Mouse (Mus musculus) gastrocnemius, adult 2 months (tissue): ENCODE measurements around the gene Ffar4. TPM values are rescaled to one million over a fixed set of nuclear protein-coding genes. Genes with fewer than 3 reads are reported as not detected.

ENCODE experiments used
- DNase-seq: peaks from one replicate; pipeline ENCODE4 v3.0.0; 2022
- H3K27ac ChIP-seq: fragments of 200-600 bp; 2 replicates; pipeline ENCODE4 v1.8.1; 2022; ENCODE audit warnings: mild to moderate bottlenecking
- H3K4me3 ChIP-seq: fragments of 200-600 bp; 2 replicates; pipeline ENCODE4 v1.8.1; 2022; ENCODE audit warnings: mild to moderate bottlenecking, moderate library complexity
- CTCF ChIP-seq: fragments of 200-600 bp; IDR thresholded peaks from 2 replicates; pipeline ENCODE4 v1.8.1; 2022; ENCODE audit warnings: antibody characterized with exemption, mild to moderate bottlenecking, moderate library complexity
- intact Hi-C: fragments of 180-260 bp; cut with DNase I; formaldehyde crosslinking; loops from one replicate; pipeline ENCODE4 v1.15.1; 2025
- long read RNA-seq, 2 experiments: library from polyadenylated mRNA; stranded (forward); transcript quantifications; one replicate each; pipeline ENCODE4 v2.0.0; 2021
- total RNA-seq, 2 experiments: library from RNA; stranded (reverse); gene quantifications; 2 replicates each; pipeline ENCODE4 v1.2.3; 2021

Ffar4 gene
- total RNA-seq, result not detected
- long read RNA-seq, experiment 1, result 0 reads
- long read RNA-seq, experiment 2, partial matches to known transcripts, result 0 of 1 reads
- long read RNA-seq, experiment 2, other reads (novel, unspliced or antisense), result 0 of 1 reads

- DNase-seq, result peak; percentile 38
- H3K27ac ChIP-seq, result no peak within 1 kb of the TSS
- H3K4me3 ChIP-seq, result peak within 1 kb of the TSS; percentile 53
- no peak for TF ChIP-seq CTCF
- intact Hi-C loops, result no loop called here
Observed at GRCm38 (mm10) chr19:38096858-38097758, at the start of gene Ffar4. TSS of gene Ffar4 (plus strand) at chr19:38097071.

DNA sequence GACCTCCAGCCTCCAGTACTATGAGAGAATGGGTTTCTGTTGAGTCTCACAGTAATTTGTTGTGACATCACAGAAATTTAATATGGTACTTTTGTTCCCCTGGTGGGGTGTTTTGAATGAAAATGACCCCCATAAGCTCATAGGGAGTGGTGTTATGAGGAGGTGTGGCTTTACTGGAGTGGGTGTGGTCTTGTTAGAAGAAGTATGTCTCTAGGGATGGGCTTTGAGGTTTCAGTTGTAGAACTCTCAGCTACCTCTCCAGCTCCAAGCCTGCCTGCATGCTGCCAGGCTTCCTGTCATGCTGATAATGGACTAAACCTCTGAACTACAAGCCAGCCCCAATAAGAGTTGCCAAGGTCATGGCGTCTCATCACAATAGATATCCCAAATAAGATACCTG lies 47.2 kb upstream of the Ffar4 start:
- intact Hi-C loops, result no loop called here
- DNase-seq, result no peak
- Histone ChIP-seq H3K4me3 (no peak overlapping the region), H3K27ac (no peak overlapping the region)
- no peak for TF ChIP-seq CTCF

- TF ChIP-seq CTCF, result peak; percentile 65
- DNase-seq, result no peak
- peak overlapping the region; percentile 83 for H3K4me3 ChIP-seq
- H3K27ac ChIP-seq, result peak overlapping the region; percentile 79
- intact Hi-C loops, result loop anchor here (1.0 kb wide), 1 partner anchor 98 kb away; no protein-coding TSS in a partner anchor
Observed at GRCm38 (mm10) chr19:38053227-38054041, 43.4 kb upstream of the Ffar4 start.

GRCm38 (mm10) chr19:38054149-38054719 lies 42.6 kb upstream of the Ffar4 start:
- peak; percentile 83 for DNase-seq
- intact Hi-C loops, result loop anchor here (1.0 kb wide), 1 partner anchor 99 kb away; no protein-coding TSS in a partner anchor
- Histone ChIP-seq H3K4me3 (peak overlapping the region; percentile 83), H3K27ac (peak overlapping the region; percentile 79)
- no peak for TF ChIP-seq CTCF

- intact Hi-C loops, result loop anchor here (1.0 kb wide), 1 partner anchor 99 kb away; no protein-coding TSS in a partner anchor
- DNase-seq, result peak; percentile 97
- Histone ChIP-seq H3K4me3 (peak within 1 kb of the TSS; percentile 83), H3K27ac (peak within 1 kb of the TSS; percentile 79)
- TF ChIP-seq CTCF, result no peak
Observed at GRCm38 (mm10) chr19:38054720-38055192, 42.1 kb upstream of the Ffar4 start, which contains the start of gene Cep55. TSS of gene Cep55 (plus strand) at chr19:38055011.

DNA sequence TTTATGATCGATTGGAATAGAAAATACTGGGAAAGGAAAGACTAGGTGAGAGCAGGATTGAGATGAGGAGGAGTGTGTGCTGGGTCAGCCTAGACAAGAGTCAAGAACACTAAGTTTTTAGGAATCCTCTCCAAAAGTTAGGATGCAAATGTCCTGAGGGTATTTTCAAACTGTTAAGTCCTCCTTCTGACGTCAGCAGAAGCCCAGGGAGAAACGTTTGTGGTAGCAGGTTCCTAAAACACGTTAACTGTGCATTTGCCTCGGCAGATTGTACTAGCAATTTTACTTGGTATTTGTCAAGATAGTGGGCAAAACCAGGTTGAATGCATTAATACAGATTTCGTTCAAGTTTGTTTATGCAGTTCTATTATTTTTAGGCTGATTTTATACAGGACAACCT lies 41.1 kb upstream of the Ffar4 start:
- no peak for TF ChIP-seq CTCF
- intact Hi-C loops, result no loop called here
- H3K4me3 ChIP-seq, result no peak overlapping the region
- no peak for DNase-seq
- H3K27ac ChIP-seq, result no peak overlapping the region

- Histone ChIP-seq H3K27ac (no peak overlapping the region), H3K4me3 (no peak overlapping the region)
- intact Hi-C loops, result no loop called here
- TF ChIP-seq CTCF, result no peak
- no peak for DNase-seq
Observed at GRCm38 (mm10) chr19:38056276-38056675, 40.6 kb upstream of the Ffar4 start.

DNA sequence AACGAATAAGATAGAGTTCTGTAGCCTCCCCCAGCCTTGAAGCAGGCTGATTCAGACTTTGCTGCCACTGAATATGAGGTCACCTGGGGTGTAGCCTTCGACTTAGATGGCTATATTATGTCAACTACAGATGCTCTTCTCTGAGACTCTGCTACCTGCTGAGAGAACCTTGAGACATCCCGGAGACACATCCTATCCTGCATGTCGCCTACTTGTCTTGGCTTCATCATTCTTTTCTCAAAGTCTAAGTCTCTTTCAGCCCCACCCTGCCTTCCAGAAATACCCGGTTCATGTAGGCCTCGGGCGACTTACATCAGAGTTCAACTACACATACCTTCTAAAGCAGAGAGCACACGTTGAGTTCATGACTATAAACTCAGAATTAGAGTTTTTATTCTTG lies 39.9 kb upstream of the Ffar4 start:
- no peak overlapping the region for H3K27ac ChIP-seq
- no peak for DNase-seq
- no peak overlapping the region for H3K4me3 ChIP-seq
- TF ChIP-seq CTCF, result no peak
- intact Hi-C loops, result no loop called here

- TF ChIP-seq CTCF, result no peak
- no peak overlapping the region for H3K4me3 ChIP-seq
- intact Hi-C loops, result no loop called here
- H3K27ac ChIP-seq, result no peak overlapping the region
- no peak for DNase-seq
Observed at GRCm38 (mm10) chr19:38063201-38063600, 33.7 kb upstream of the Ffar4 start.

DNA sequence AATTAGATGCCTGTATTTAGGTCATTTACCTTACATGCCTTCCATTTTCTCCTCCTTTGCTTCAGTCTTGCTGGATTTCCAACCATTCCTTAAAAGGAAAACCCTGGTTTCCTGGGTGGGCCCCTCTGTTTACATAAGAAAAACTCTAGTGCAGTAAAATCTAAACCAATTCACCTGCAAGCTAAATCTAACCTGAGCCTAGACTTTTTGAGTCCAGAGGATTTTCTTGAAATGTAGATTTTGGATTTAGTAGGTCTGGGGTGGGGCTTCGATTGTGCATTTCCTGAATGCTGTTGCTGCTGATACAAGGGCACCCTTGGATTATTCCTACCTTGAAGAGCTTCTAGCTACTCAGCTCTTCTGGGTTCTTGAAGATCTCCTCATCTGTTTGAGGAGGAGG lies 32.8 kb upstream of the Ffar4 start:
- TF ChIP-seq CTCF, result no peak
- H3K4me3 ChIP-seq, result no peak overlapping the region
- intact Hi-C loops, result no loop called here
- no peak overlapping the region for H3K27ac ChIP-seq
- DNase-seq, result no peak

DNA sequence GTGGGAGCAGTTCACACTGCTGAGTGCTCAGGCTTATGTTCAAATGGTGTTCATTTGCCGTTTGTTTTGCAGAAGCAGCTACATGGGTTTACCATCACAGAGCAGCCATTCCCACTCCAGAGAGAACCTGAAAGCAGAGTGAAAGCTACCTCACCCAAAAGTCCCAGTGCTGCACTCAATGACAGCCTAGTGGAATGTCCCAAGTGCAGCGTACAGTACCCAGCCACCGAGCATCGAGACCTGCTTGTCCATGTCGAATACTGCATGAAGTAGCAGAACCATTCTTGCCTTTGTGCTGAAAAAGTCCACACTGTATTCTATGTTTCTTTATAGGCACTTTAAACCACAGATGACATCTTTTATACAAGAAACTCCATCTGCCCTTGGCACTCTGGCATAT lies 23.6 kb upstream of the Ffar4 start:
- no peak for TF ChIP-seq CTCF
- Histone ChIP-seq H3K27ac (no peak overlapping the region), H3K4me3 (no peak overlapping the region)
- DNase-seq, result no peak
- intact Hi-C loops, result no loop called here

GRCm38 (mm10) chr19:38075051-38075450 lies 21.8 kb upstream of the Ffar4 start:
- intact Hi-C loops, result no loop called here
- no peak for TF ChIP-seq CTCF
- H3K27ac ChIP-seq, result no peak overlapping the region

DNA sequence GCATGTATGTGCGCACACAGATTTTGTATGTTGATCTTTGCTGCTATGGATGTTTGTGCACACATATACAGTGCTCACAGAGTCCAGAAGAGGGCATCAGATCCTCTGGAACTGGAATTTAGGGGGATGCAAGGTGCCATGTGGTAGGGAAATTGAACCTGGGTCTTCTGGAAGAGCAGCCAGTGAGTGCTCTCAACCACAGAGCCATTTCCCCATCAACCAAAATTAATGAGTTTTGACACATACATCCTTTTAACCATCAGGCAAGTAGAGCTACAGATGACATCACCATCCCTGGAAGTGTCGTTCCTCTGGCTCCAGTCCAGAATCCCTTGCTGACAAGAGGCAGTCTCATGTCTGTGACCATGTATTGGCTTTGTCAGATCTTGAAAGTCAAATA lies 20.6 kb upstream of the Ffar4 start:
- DNase-seq, result no peak
- peak; percentile 8; the same call in 1 of the 2 replicates for TF ChIP-seq CTCF
- intact Hi-C loops, result no loop called here

More at GRCm38 (mm10) chr19:38075051-38075450, 21.8 kb upstream of the Ffar4 start:
- no peak overlapping the region for H3K4me3 ChIP-seq
- DNase-seq, result no peak

More for the DNA sequence above, 20.6 kb upstream of the Ffar4 start:
- Histone ChIP-seq H3K27ac (no peak overlapping the region), H3K4me3 (no peak overlapping the region)
